Mouse (Mus musculus) MEL (cell line): Measurements from ENCODE around the gene Mtmr4.

Experiments used
- CTCF ChIP-seq, 3 experiments: IDR thresholded peaks in 2 of 3; conservative IDR thresholded peaks in 1 of 3; 2 replicates each; pipeline ENCODE4 v1.5.1; 2011 to 2012; ENCODE audit warnings: low read length in 3 of 3, low read depth in 2 of 3, mild to moderate bottlenecking in 2 of 3, improper control_type of control experiment in 1 of 3, inconsistent platforms in 1 of 3, mixed read lengths in 1 of 3, moderate library complexity in 1 of 3; ENCODE audit not compliant: control insufficient read depth in 1 of 3, insufficient read depth in 1 of 3, poor library complexity in 1 of 3, severe bottlenecking in 1 of 3
- EP300 ChIP-seq, 2 experiments: IDR thresholded peaks; 2 replicates each; pipeline ENCODE4 v1.6.1; 2011; ENCODE audit warnings: improper control_type of control experiment in 2 of 2, low read length in 2 of 2, low read depth in 1 of 2, mild to moderate bottlenecking in 1 of 2
- HCFC1 ChIP-seq: IDR thresholded peaks from 2 replicates; pipeline ENCODE4 v1.6.1; 2012; ENCODE audit warnings: low read depth, mild to moderate bottlenecking, inconsistent platforms, low read length, improper control_type of control experiment, moderate library complexity
- MEF2A ChIP-seq: IDR thresholded peaks from 2 replicates; pipeline ENCODE4 v1.6.1; 2014; ENCODE audit warnings: low read depth, mild to moderate bottlenecking, inconsistent platforms, low read length, improper control_type of control experiment; ENCODE audit not compliant: poor library complexity, insufficient replicate concordance, severe bottlenecking; ENCODE audit errors: extremely low read depth
- MXI1 ChIP-seq: IDR thresholded peaks from 2 replicates; pipeline ENCODE4 v1.6.1; 2011; ENCODE audit warnings: mild to moderate bottlenecking, low read depth, low read length, improper control_type of control experiment
- NRF1 ChIP-seq: IDR thresholded peaks from 2 replicates; pipeline ENCODE4 v1.6.1; 2014; ENCODE audit warnings: low read depth, mild to moderate bottlenecking, inconsistent platforms, low read length, improper control_type of control experiment, moderate library complexity; ENCODE audit not compliant: poor library complexity, insufficient read depth, severe bottlenecking
- POLR2A ChIP-seq, 2 experiments: IDR thresholded peaks; 2 replicates each; pipeline ENCODE4 v1.6.1; 2011 to 2012; ENCODE audit warnings: low read length in 2 of 2, mild to moderate bottlenecking in 2 of 2, control low read depth in 1 of 2, improper control_type of control experiment in 1 of 2, low read depth in 1 of 2, moderate library complexity in 1 of 2; ENCODE audit not compliant: control insufficient read depth in 1 of 2, insufficient read depth in 1 of 2, poor library complexity in 1 of 2
- SMC3 ChIP-seq: IDR thresholded peaks from 2 replicates; pipeline ENCODE4 v1.6.1; 2011; ENCODE audit warnings: low read depth, low read length, improper control_type of control experiment
- TBP ChIP-seq: IDR thresholded peaks from 2 replicates; pipeline ENCODE4 v1.8.0; 2011; ENCODE audit warnings: low read depth, low read length, improper control_type of control experiment
- TCF12 ChIP-seq: IDR thresholded peaks from 2 replicates; pipeline ENCODE4 v1.6.1; 2014; ENCODE audit warnings: low read depth, mild to moderate bottlenecking, inconsistent platforms, low read length, improper control_type of control experiment, moderate library complexity
- ZNF384 ChIP-seq: IDR thresholded peaks from 2 replicates; pipeline ENCODE4 v1.6.1; 2012; ENCODE audit warnings: low read depth, mild to moderate bottlenecking, inconsistent platforms, low read length, improper control_type of control experiment

DNA sequence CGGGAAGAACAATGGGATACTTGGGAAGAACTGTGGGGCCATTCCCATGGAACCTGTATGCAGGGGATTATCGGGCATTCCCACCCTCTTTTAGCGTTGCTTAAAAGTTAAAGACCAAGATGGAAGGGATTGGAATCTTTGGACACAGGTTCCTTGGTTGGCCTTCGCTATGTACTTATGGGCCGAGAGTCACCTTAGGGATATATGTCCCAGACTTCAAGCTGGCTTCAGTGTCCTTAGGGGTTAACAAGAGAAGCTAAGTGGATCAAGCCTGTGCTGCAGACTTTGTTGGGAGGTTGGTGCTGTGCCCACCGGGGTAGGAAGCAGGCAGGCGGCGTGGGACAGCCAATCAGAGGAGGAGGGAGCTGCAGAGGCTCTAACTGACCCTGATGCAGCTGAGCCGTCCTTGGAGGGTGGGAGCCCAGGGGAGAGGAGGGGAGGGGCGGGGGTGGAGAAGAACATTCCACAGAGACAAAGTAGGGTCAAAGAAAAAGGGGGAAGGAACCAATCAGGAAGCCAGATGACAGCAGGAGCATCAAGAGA lies 11.3 kb upstream of the Mtmr4 start:
- TF ChIP-seq ZNF384 (no peak), NRF1 (no peak), HCFC1 (no peak), MXI1 (no peak), CTCF (IDR thresholded peaks at IDR 0.05 in 2 of 3, conservative IDR thresholded peaks at IDR 0.05 in 1 of 3; ENCODE audit: control insufficient read depth in 1 of 3, insufficient read depth in 1 of 3, low read depth in 2 of 3, low read length in 3 of 3, poor library complexity in 1 of 3, severe bottlenecking in 1 of 3) (no peak), TBP (no peak), POLR2A (IDR thresholded peaks at IDR 0.05; ENCODE audit: control insufficient read depth in 1 of 2, insufficient read depth in 1 of 2, low read depth in 1 of 2, low read length in 2 of 2, poor library complexity in 1 of 2) (no peak), EP300 (IDR thresholded peaks at IDR 0.05; ENCODE audit: low read depth in 1 of 2, low read length in 2 of 2) (no peak), SMC3 (no peak), MEF2A (no peak), TCF12 (no peak)
